Mouse (Mus musculus) CH12.LX (cell line): Measurements from ENCODE around the gene Cuedc2. TPM values are rescaled to one million over a fixed set of nuclear protein-coding genes. Genes with fewer than 3 reads are reported as not detected.

ENCODE experiments used
- DNase-seq: peaks from one replicate; pipeline ENCODE4 v3.0.0-alpha.2; 2013; ENCODE audit errors: extremely low read depth
- H3K27ac ChIP-seq: 2 replicates; pipeline ENCODE4 v1.5.1; 2012; ENCODE audit warnings: low read depth, mild to moderate bottlenecking, control low read depth, moderate library complexity; ENCODE audit not compliant: insufficient read depth
- H3K27me3 ChIP-seq: replicated peaks from 2 replicates; pipeline ENCODE3; 2012; ENCODE audit warnings: inconsistent platforms
- H3K36me3 ChIP-seq, 2 experiments: replicated peaks in 1 of 2; 2 replicates each; pipeline versions ENCODE3 to v1.6.1; 2012; ENCODE audit warnings: inconsistent platforms in 1 of 2, low read length in 1 of 2, mild to moderate bottlenecking in 1 of 2, mixed read lengths in 1 of 2, moderate library complexity in 1 of 2; ENCODE audit not compliant: control insufficient read depth in 1 of 2, insufficient read depth in 1 of 2
- H3K4me1 ChIP-seq, 2 experiments: 2 replicates each; pipeline ENCODE4 v1.6.1; 2012; ENCODE audit warnings: inconsistent platforms in 1 of 2, moderate library complexity in 1 of 2; ENCODE audit not compliant: insufficient read depth in 2 of 2, control insufficient read depth in 1 of 2
- H3K4me2 ChIP-seq: 2 replicates; pipeline ENCODE4 v1.6.1; 2012; ENCODE audit warnings: low read depth, mild to moderate bottlenecking, control low read depth; ENCODE audit not compliant: poor library complexity, insufficient read depth, severe bottlenecking
- H3K4me3 ChIP-seq, 3 experiments: fragments of 150-350 bp in 1 of 3; sonication (generic) in 1 of 3; replicated peaks in 1 of 3; 2 replicates each; pipeline versions ENCODE3 to v1.5.1; 2011 to 2012; ENCODE audit warnings: low read depth in 2 of 3, low read length in 2 of 3, mild to moderate bottlenecking in 2 of 3, moderate library complexity in 2 of 3, control low read depth in 1 of 3, improper control_type of control experiment in 1 of 3, inconsistent platforms in 1 of 3, mixed read lengths in 1 of 3; ENCODE audit not compliant: poor library complexity in 1 of 3
- H3K79me2 ChIP-seq: replicated peaks from 2 replicates; pipeline ENCODE4 v1.6.1; 2012; ENCODE audit warnings: mild to moderate bottlenecking, moderate library complexity; ENCODE audit not compliant: control insufficient read depth, poor library complexity, insufficient read depth, severe bottlenecking; ENCODE audit errors: extremely low read depth
- H3K9ac ChIP-seq: 2 replicates; pipeline ENCODE4 v1.6.1; 2012; ENCODE audit warnings: low read depth, mild to moderate bottlenecking, control low read depth, moderate library complexity; ENCODE audit not compliant: insufficient read depth
- H3K9me3 ChIP-seq: replicated peaks from 2 replicates; pipeline ENCODE3; 2012; ENCODE audit warnings: low read length, inconsistent platforms, mixed read lengths
- BHLHE40 ChIP-seq: IDR thresholded peaks from 2 replicates; pipeline ENCODE4 v1.6.1; 2011; ENCODE audit warnings: mild to moderate bottlenecking, low read depth, low read length, improper control_type of control experiment
- CHD1 ChIP-seq: IDR thresholded peaks from 2 replicates; pipeline ENCODE4 v1.6.1; 2012; ENCODE audit warnings: low read depth, low read length, improper control_type of control experiment, inconsistent platforms
- CTCF ChIP-seq, 2 experiments: IDR thresholded peaks in 1 of 2; conservative IDR thresholded peaks in 1 of 2; 2 replicates each; pipeline ENCODE4 v1.5.1; 2011 to 2012; ENCODE audit warnings: low read depth in 2 of 2, low read length in 2 of 2, improper control_type of control experiment in 1 of 2, inconsistent platforms in 1 of 2, mild to moderate bottlenecking in 1 of 2, moderate library complexity in 1 of 2
- E2F4 ChIP-seq: IDR thresholded peaks from 2 replicates; pipeline ENCODE4 v1.6.1; 2011; ENCODE audit warnings: low read depth, low read length, improper control_type of control experiment; ENCODE audit not compliant: insufficient replicate concordance
- ETS1 ChIP-seq: conservative IDR thresholded peaks from 2 replicates; pipeline ENCODE4 v1.6.1; 2012; ENCODE audit warnings: low read depth, mild to moderate bottlenecking, inconsistent platforms, low read length, improper control_type of control experiment, moderate library complexity
- IRF4 ChIP-seq: IDR thresholded peaks from 2 replicates; pipeline ENCODE4 v1.6.1; 2014; ENCODE audit warnings: low read depth, mild to moderate bottlenecking, inconsistent platforms, low read length, improper control_type of control experiment
- KAT2A ChIP-seq: IDR thresholded peaks from 2 replicates; pipeline ENCODE4 v1.6.1; 2012; ENCODE audit warnings: low read length, improper control_type of control experiment, inconsistent platforms; ENCODE audit not compliant: insufficient replicate concordance
- MAZ ChIP-seq: IDR thresholded peaks from 2 replicates; pipeline ENCODE4 v1.6.1; 2012; ENCODE audit warnings: low read depth, mild to moderate bottlenecking, inconsistent platforms, low read length, improper control_type of control experiment, moderate library complexity
- NRF1 ChIP-seq: IDR thresholded peaks from 2 replicates; pipeline ENCODE4 v1.6.1; 2014; ENCODE audit warnings: low read depth, mild to moderate bottlenecking, inconsistent platforms, low read length, improper control_type of control experiment, moderate library complexity
- POLR2A ChIP-seq: IDR thresholded peaks from 2 replicates; pipeline ENCODE4 v1.6.1; 2011; ENCODE audit warnings: low read depth, mild to moderate bottlenecking, improper control_type of control experiment, low read length
- RAD21 ChIP-seq: IDR thresholded peaks from 2 replicates; pipeline ENCODE4 v1.6.1; 2011; ENCODE audit warnings: low read depth, mild to moderate bottlenecking, low read length, improper control_type of control experiment, moderate library complexity
- SMC3 ChIP-seq: IDR thresholded peaks from 2 replicates; pipeline ENCODE4 v1.6.1; 2011; ENCODE audit warnings: low read depth, low read length, improper control_type of control experiment
- ZKSCAN1 ChIP-seq: IDR thresholded peaks from 2 replicates; pipeline ENCODE4 v1.6.1; 2012; ENCODE audit warnings: low read depth, inconsistent platforms, low read length, improper control_type of control experiment, borderline replicate concordance
- dilution Hi-C: fragments of 300-500 bp; cut with MboI; formaldehyde crosslinking; loops from 2 replicates; pipeline ENCODE4 v1.14.3; 2020; ENCODE audit warnings: low sequenced_read_pairs; ENCODE audit not compliant: extremely low pct_unique_long_range_greater_than_20kb, extremely low pct_ligation_motif_present
- in situ Hi-C: fragments of 300-500 bp; cut with MboI; formaldehyde crosslinking; loops from 3 replicates; pipeline ENCODE4 v1.14.3; 2019; ENCODE audit warnings: low sequenced_read_pairs, low pct_ligation_motif_present, low pct_unique_long_range_greater_than_20kb, mixed read lengths
- polyA plus RNA-seq: library from polyadenylated mRNA; unstranded; fragments of >175 nt; gene quantifications from 2 replicates; pipeline ENCODE4 v1.2.1, GENCODE M21; 2012; ENCODE audit warnings: low read depth; ENCODE audit not compliant: insufficient read length
- total RNA-seq, 2 experiments: library from RNA; depleted of rRNA; stranded (reverse); fragments of 300-350 nt in 1 of 2; fragments of >200 nt in 1 of 2; gene quantifications; 2 replicates each; pipeline ENCODE4 v1.2.3; 2012 to 2014

Gene Cuedc2
- total and polyA plus RNA-seq, 3 experiments: 94.4 to 117 (median 102) TPM

DNA sequence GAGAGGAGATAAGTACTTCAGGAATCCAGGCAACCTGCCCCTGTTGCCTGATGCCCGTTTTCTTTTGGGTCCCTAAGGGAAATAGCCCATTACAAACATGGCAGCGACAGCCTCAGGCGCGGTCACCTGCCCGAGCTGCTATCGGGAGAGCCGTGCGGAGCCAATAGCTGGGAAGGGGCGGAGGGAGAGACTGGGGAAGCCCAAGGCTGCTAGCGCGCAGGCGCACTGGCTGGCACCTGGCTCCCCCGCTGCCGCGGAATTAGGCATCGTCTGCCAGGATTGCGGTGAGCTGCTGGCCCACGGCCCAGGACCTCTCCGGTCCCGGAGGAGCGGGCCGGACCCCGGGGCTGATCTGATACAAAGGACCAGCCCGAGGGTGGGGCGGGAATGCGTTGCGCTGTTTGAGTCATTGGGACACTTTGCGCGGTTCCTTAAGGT lies 18.2 kb upstream of the Cuedc2 start (continued):
- TF ChIP-seq CHD1 (no peak), MAZ (peak; percentile 66; the same call in 1 of the 2 replicates), KAT2A (peak; percentile 77; the same call in 1 of the 2 replicates), RAD21 (no peak), CTCF (conservative IDR thresholded peaks at IDR 0.05 in 1 of 2, IDR thresholded peaks at IDR 0.05 in 1 of 2; ENCODE audit: low read depth in 2 of 2, low read length in 2 of 2) (no peak)

- peaks cover 2 to 10% of the 10 kb centered on the region in 2 experiments; a peak in 3 of 4 replicates for H3K4me1 ChIP-seq
- no peak for TF ChIP-seq ZKSCAN1
- TF ChIP-seq POLR2A: no peak
- TF ChIP-seq E2F4: no peak
- no peak for TF ChIP-seq CTCF (conservative IDR thresholded peaks at IDR 0.05 in 1 of 2, IDR thresholded peaks at IDR 0.05 in 1 of 2; ENCODE audit: low read depth in 2 of 2, low read length in 2 of 2)
- no peak for TF ChIP-seq SMC3
- no peak for TF ChIP-seq NRF1
- no peak for TF ChIP-seq IRF4
- TF ChIP-seq CHD1: no peak
- peak within 1 kb of the TSS; percentile 82 for H3K9ac ChIP-seq
- in situ Hi-C loops (no loop called here), dilution Hi-C loops (no loop called here)
- peak within 1 kb of the TSS; percentile 95 for H3K4me2 ChIP-seq
- peak within 1 kb of the TSS; percentile 53 to 84 (median 82) for H3K4me3 ChIP-seq
- no peaks in the 10 kb centered on the region for H3K27me3 ChIP-seq
- H3K79me2 ChIP-seq: no peaks in the 10 kb centered on the region
- H3K9me3 ChIP-seq: no peaks in the 10 kb centered on the region
- no peak for DNase-seq
- H3K27ac ChIP-seq: no peak within 1 kb of the TSS
- H3K36me3 ChIP-seq: peaks cover 0 to 2% of the 10 kb centered on the region in 2 experiments
These were observed 11.8 kb upstream of the Cuedc2 start, which contains the start of gene 2310034G01Rik for GRCm38 (mm10) chr19:46350168-46350932. Gene 2310034G01Rik (minus strand): TSS chr19:46350302.

- TF ChIP-seq BHLHE40 (0 out of 2 replicates have a peak, but pooled peaks have one; percentile 5), ETS1 (no peak)
- no peak overlapping the region for H3K27ac ChIP-seq
- H3K4me2 ChIP-seq: peak overlapping the region; percentile 95
- peak overlapping the region; percentile 82 for H3K9ac ChIP-seq
- H3K9me3 ChIP-seq: no peaks in the 10 kb centered on the region
- peaks cover 2 to 15% of the 10 kb centered on the region in 2 experiments; a peak in 3 of 4 replicates for H3K4me1 ChIP-seq
- H3K27me3 ChIP-seq: no peaks in the 10 kb centered on the region
- dilution Hi-C loops: no loop called here
- peaks cover 0 to 2% of the 10 kb centered on the region in 2 experiments for H3K36me3 ChIP-seq
- no peaks in the 10 kb centered on the region for H3K79me2 ChIP-seq
- DNase-seq: no peak
- in situ Hi-C loops: no loop called here
- H3K4me3 ChIP-seq: peak overlapping the region; percentile 53 to 84 (median 82)
These were observed 11.0 kb upstream of the Cuedc2 start for GRCm38 (mm10) chr19:46349550-46349949.
